Mouse (Mus musculus) c-Kit-negative CD71-positive TER-119-positive erythroid progenitor cells, embryonic 14.5 days (primary cell): ENCODE measurements around the gene Arhgap6.
A peak's percentile ranks its signal among the peaks of the same experiment; 100 is the strongest.

Experiments used
- DNase-seq: peaks from one replicate; pipeline ENCODE4 v3.0.0-alpha.2; 2013; ENCODE audit warnings: low read depth, low spot score

Arhgap6 gene

DNA sequence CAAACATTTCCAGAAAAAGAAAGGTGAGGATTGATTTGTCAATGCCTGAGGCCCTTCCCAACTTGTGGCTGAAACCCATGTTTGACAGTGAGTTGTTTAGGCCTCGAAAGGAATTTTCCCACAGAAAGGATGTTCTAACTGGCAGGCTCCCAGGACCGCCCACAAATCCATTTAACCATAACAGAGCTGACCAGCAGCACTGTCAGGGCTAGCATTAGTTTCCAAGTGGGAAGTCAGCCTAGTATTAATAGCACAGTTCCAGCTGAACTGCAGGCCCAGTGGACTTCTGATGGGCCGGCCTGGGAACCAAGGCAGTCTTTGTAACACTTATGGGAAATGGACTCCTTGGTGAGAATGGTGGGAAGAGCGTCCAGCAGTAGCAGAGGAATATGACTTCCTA is 317.8 kb downstream of the Arhgap6 start:
- DNase-seq, result no peak

- no peak for DNase-seq
Measured at GRCm38 (mm10) chrX:169123115-169123772, 328.3 kb downstream of the Arhgap6 start.

- DNase-seq, result no peak
Measured at GRCm38 (mm10) chrX:169123773-169124151, 328.9 kb downstream of the Arhgap6 start.

- DNase-seq, result no peak
Measured at GRCm38 (mm10) chrX:169139758-169140157, 344.9 kb downstream of the Arhgap6 start.

DNA sequence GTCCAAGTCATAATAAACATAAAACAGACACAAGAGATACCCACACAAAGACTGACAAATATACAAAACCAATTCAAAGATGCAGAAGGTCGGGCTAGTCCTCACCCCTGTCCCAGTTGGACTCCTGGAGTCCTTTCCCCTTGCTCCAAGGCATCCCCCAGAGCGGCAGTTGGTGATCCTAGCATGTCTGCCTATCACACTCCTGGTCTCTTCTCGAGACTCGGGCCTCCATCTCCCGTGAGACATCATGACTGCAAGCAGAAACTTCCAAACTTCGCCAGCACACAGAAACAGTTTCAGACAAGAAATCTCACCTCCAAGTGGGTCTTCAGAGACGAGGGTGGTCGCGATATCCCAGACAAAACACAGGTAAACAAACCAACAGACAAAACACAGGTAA is 345.6 kb downstream of the Arhgap6 start:
- DNase-seq, result no peak

GRCm38 (mm10) chrX:169153805-169154204 is 358.9 kb downstream of the Arhgap6 start:
- DNase-seq, result no peak

DNA sequence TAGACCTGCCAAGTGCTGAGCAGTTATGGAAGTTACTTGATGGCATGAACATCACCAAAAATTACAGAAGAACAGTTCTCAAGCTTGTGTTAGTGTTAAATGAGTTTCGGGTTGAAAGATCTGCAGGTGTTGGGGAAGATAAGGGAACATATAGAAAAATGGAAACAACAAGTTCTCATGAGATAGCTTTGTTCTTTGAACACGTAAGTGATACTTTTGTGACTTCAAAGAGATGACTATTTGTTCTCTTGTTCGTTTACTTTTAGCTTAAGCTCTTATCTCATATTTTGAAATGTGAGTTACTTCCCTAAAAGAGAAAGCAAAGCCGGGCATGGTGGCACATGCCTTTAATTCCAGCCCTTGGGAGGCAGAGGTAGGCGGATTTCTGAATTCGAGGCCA is 363.5 kb downstream of the Arhgap6 start:
- no peak for DNase-seq

DNA sequence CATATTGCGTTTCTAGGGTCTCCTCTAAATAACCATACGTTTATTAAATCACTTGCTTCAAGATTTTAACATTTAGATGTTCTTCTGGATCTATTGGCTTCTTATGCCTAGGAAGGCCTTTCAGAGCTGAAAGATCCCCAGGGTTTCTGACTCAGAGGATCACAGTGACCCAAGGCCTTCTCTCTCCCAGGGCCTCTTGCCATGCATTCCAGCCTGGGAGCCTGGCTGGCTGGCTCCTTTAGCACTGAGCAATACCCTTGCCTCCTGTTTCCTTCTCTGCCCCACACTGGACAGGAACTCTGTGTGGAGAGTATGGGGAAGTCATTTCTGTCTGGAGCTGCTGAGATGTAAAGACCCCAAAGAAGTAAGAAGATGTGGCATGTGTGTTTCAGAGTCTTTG is 376.1 kb downstream of the Arhgap6 start:
- no peak for DNase-seq

DNA sequence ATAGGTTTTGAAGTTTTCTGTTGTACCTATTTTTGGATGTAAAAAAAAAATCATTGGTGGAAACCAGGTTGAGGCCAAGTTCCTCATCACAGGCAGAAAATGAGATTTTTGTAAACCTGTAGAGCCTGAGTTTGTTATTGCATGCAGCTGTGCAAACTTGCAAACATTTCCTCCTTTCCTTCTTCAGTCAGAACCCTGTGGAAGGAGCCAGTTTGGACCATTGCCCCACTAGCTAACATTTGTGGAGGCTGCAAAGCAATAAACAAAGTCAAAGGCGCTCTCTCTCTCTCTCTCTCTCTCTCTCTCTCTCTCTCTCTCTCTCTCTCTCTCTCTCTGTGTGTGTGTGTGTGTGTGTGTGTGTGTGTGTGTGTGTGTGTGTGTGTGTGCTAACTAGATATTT is 378.9 kb downstream of the Arhgap6 start:
- DNase-seq, result no peak

DNA sequence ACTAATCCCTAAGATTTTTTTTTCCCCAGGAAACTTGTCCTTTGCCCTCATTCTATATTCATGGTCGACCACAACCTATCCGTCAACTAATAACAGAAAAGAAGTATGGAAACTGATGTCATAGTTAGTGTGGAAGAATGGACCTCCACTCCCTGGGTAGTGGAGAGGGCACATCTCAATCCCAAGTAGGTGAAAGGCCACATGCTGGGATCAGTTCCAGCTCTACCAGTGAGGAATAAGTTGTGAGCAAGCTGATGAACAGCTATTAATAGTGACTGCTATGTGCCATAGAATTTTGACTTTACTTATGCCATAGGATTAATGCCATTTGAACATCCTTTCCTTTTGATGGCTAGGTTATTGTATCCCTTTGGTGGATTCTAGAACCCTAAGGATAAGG is 383.7 kb downstream of the Arhgap6 start:
- no peak for DNase-seq

DNA sequence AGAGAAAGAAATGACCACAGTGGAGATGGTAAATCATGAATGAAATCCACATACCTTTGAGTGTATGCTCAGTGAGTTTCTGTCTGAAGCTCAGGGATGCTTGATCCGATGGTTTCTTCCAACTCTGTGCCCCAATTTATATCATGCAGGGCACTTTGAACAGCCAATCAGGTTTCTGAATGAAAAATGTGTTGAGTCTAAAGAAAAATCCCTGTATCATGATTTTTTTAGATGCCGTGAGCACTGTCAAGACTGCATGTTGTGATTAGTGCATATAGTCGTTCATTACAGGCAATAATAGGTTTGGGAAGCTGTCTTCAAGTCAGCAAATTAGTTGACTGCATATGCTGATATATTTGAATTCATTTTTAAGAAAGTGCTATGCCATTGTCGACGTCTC is 392.2 kb downstream of the Arhgap6 start, which contains the start of gene Amelx:
Gene Amelx, minus strand, starts transcription at position 101 of the 400 bp plus-strand sequence.
- no peak for DNase-seq

DNA sequence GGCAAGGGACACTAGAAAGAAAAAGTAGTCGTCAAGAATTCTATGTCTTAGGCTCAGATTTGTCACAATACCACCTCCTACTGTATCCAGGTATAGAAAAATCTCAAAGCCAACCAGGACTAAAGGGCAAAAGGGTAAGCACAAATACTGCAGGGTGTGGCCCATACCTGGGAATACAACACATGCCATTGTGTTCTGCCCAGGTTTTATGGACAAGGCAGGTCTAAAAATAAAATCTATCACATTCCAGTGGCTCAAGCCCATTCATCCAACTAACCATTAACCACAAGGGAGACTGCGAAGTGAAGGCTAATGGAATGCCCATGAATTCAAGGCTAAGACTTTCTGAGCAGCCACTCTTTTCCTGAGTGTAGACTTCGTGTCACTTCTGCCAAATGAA is 415.1 kb downstream of the Arhgap6 start:
- no peak for DNase-seq

DNA sequence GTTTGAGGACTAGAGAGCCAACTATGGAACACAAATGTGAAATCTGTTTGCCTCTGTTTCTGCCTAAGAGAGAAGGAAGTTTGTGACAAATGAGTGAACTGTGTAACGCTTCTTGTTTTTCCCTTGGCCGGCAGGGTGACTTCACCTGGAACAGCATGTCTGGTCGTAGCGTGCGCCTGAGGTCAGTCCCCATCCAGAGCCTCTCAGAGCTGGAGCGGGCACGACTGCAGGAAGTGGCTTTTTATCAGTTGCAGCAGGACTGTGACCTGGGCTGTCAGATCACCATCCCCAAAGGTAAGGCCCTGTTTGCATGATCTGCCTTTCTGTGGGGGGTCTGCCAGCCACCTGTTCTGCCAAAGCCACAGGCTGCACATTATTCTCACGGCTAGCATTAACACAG is 425.2 kb downstream of the Arhgap6 start:
- DNase-seq, result no peak

DNA sequence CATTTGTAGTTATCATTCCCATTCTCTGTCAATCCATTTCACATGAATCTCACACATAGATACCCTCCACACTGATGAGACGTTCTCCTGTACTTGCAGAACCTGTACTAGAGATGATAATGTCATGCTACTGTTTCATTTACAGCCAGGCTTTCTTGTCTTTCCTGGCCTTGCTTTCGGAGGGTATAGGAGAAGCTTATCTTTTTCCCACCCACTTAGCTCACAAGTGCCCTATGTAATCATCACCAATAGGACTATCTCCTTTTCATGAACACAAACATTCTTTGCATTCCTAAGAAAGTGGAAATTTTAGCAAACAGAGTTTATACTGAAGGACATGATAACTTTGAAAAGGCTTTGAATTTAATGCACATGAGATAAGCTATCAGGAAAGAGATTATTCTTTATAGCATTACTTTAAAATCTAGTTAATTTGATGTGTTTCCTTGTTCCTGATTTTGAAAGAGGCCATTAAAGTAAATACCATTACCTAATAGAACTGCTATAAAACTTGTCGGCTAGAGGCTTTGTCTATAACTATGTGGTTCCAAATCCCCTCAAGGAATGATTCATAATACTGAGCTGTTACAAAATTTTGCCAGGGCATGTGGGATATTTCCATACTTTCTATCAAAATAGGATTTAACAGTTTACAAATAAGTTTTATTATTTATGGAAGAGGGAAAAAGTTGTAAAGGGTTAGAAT is 427.6 kb downstream of the Arhgap6 start:
- DNase-seq, result no peak

DNA sequence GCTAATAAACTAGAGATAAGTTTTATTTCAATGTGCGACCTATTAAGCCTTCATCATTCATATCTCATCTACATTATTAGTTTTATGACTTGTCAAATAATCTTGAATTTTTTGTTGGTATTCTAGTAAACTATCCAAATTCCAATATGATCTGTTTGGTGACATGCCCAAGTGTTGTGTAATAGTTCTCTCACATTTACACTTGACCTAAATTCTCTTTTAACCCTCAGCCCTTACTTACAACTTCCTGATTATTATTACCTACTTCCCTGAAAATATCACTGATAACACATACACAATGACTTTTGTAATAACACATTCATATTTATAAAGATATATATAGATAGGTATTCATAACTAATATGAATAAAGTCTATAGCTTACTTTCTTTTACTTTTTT is 461.0 kb downstream of the Arhgap6 start:
- no peak for DNase-seq

DNA sequence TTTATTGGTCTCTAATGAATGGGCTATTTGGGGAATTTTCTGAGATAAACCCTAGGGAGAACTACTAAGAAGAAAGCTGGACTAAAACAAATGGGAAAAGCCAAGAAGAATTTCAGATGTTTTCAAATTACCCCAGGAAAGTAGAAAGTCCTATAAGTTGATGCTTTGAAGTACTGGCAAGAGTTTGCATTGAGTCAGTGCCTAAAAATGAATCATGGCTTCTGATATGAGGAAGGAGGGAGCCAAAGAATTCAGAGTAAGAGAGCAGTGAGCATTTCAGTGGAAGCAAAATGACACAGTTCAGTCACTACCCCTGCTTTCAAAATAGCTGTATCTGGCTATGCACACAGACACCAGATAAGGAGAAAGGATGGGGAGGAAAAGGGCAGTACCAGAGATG is 461.8 kb downstream of the Arhgap6 start:
- no peak for DNase-seq

DNA sequence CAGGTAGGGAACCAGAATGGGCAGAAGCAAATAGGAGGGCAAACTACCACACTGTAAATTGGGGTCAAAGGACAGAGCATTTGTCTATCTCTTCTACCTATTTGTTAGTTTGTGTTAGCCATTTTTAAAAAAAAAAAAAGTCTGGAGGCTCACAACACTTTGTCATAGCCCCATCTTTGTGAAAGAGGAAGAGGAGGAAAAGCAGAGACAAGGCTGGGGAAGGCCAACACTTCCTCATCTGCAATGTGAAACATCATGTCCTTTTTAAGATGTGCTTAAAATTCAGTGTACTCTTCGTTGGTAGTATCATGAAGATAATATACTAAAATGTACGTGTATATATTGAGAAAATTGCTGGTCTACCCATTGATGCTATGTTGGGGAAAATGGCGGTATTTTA is 466.1 kb downstream of the Arhgap6 start:
- no peak for DNase-seq

- no peak for DNase-seq
Measured at GRCm38 (mm10) chrX:169262212-169262611, 467.3 kb downstream of the Arhgap6 start.

DNA sequence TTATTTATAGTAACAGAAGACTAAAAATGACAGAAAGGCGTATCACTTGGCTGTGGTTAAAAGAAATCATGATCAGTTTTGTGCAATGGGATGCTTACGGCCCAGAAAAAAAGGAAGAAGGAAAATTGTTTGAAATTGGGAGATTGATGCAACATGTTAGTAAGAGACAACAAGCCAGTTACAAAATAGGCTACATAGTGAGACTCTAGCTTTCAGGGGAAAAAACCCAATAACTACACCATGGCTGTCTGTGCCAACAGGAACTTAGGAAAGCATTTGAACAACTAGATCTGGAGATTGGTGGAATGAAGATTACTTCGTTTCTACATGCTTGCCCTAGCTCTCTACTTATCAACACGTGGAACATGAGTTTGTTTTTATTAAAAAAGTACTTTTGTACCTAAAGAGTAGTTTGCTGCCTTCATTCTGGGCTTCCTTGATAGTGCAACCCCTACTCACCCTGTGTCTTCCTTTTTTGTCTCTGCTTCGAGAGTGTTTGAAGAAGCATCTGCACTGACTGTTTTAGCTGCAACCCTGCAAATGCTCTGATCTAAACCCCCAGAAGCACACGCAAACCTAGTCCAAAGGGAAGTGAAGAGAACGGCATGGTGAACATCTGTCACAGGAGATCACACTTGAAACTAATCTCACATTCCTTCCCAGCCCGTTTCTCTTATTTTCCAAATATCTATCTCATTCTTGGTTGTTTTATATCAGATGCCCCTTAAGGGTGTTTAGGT is 468.7 kb downstream of the Arhgap6 start:
- DNase-seq, result no peak

DNA sequence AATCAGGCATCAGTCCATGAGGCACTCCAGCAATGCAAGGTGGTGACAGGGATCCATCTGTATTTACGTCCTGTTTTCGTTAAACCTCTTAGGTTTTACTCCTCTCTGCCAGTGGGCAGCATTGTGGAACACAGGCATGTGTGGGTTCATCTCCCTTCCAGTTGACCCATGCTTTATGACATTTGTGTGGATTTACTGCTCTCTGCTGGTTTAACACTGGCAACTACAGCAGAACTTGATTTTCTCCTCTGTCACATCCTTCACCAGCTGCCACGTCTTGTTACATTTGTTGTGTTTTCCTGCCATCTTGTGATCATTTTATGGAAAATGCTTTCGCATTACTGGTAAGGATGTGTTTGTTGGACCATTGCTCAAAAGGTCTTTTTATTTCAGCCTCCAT is 504.7 kb downstream of the Arhgap6 start:
- no peak for DNase-seq

- no peak for DNase-seq
Measured at GRCm38 (mm10) chrX:169302271-169303045, 507.6 kb downstream of the Arhgap6 start.

DNA sequence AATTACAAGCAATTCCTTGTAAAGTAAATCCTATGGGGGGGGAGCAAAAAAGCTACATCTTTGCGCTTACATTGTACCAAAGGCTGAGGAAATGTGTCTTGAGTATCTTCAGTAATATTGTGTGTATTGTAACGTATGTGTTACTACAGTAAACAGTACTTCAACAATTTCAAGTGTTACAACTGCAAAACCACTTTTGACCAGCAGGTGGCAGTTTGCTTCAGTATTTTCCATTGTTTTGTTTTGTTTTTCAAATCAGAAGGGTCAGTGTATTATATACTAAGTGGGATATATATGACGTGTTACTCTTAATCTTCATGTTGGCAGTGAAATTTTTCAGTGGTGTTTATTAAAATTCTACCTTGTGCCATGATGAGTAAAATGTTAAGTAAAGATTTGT is 509.0 kb downstream of the Arhgap6 start:
- DNase-seq, result peak; percentile 33
